Mouse (Mus musculus) spleen, adult 12 weeks (tissue): ENCODE measurements around the gene Tiam1.

Source experiments
- DNase-seq: peaks from one replicate; pipeline ENCODE4 v3.0.0; 2022; ENCODE audit warnings: low spot score

The Tiam1 gene

GRCm38 (mm10) chr16:90143416-90143759 lies 181 bp downstream of the Tiam1 start:
- DNase-seq: no peak

- peak; percentile 25 for DNase-seq
Observed at GRCm38 (mm10) chr16:90142574-90143415, 774 bp downstream of the Tiam1 start.

- peak; percentile 12 for DNase-seq
Observed at GRCm38 (mm10) chr16:90142247-90142573, 1.4 kb downstream of the Tiam1 start.

GRCm38 (mm10) chr16:90141556-90141955 lies 2.0 kb downstream of the Tiam1 start:
- DNase-seq: no peak

GRCm38 (mm10) chr16:90140571-90140970 lies 3.0 kb downstream of the Tiam1 start:
- no peak for DNase-seq

- DNase-seq: no peak
Observed at GRCm38 (mm10) chr16:90139696-90140095, 3.9 kb downstream of the Tiam1 start.

GRCm38 (mm10) chr16:90138151-90138550 lies 5.4 kb downstream of the Tiam1 start:
- no peak for DNase-seq

GRCm38 (mm10) chr16:90137175-90137574 lies 6.4 kb downstream of the Tiam1 start:
- no peak for DNase-seq

- DNase-seq: no peak
Observed at GRCm38 (mm10) chr16:90135580-90135979, 8.0 kb downstream of the Tiam1 start.

- DNase-seq: no peak
Observed at GRCm38 (mm10) chr16:90134351-90134750, 9.2 kb downstream of the Tiam1 start.

- no peak for DNase-seq
Observed at GRCm38 (mm10) chr16:90132816-90133215, 10.8 kb downstream of the Tiam1 start.

- DNase-seq: no peak
Observed at GRCm38 (mm10) chr16:90132331-90132730, 11.2 kb downstream of the Tiam1 start.

- no peak for DNase-seq
Observed at GRCm38 (mm10) chr16:90128817-90129587, 14.6 kb downstream of the Tiam1 start.

- DNase-seq: no peak
Observed at GRCm38 (mm10) chr16:90128361-90128760, 15.2 kb downstream of the Tiam1 start.

- no peak for DNase-seq
Observed at GRCm38 (mm10) chr16:90125318-90126314, 18.0 kb downstream of the Tiam1 start.

- DNase-seq: no peak
Observed at GRCm38 (mm10) chr16:90123091-90123490, 20.5 kb downstream of the Tiam1 start.

- DNase-seq: no peak
Observed at GRCm38 (mm10) chr16:90122439-90122838, 21.1 kb downstream of the Tiam1 start.

- no peak for DNase-seq
Observed at GRCm38 (mm10) chr16:90121799-90122198, 21.8 kb downstream of the Tiam1 start.

- DNase-seq: no peak
Observed at GRCm38 (mm10) chr16:90119969-90120368, 23.6 kb downstream of the Tiam1 start.

GRCm38 (mm10) chr16:90116637-90117182 lies 26.9 kb downstream of the Tiam1 start:
- no peak for DNase-seq

- no peak for DNase-seq
Observed at GRCm38 (mm10) chr16:90112577-90113155, 30.9 kb downstream of the Tiam1 start.

- DNase-seq: no peak
Observed at GRCm38 (mm10) chr16:90109500-90109899, 34.1 kb downstream of the Tiam1 start.
